Mouse (Mus musculus): ENCODE measurements around the gene Gm10401.

DNA sequence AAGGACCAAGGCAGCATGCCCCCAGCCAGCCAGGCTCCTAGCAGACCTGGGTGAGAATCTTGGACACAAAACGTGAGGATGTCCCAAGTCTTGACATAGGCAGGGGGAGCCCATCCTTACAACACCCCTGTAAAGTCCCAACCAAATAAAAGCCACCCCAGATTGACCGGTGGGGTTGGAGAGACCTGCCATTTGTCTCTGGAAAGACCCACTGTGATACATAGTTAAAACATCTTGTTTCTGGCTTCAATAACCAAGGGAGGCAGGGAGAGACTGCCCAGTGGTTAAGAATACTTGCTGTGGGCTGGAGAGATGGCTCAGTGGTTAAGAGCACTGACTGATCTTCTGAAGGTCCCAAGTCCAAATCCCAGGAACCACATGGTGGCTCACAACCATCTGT lies 4.1 kb upstream of the Gm10401 start:
- TF ChIP-seq EP300 (IDR thresholded peaks at IDR 0.05; ENCODE audit: low read depth) = no peak
- TF ChIP-seq CTCF (IDR thresholded peaks at IDR 0.05; ENCODE audit: low read depth) = no peak

All from liver, postnatal 0 days (tissue).